Mouse (Mus musculus): ENCODE measurements around the gene Mpp6.

The Mpp6 gene

DNA sequence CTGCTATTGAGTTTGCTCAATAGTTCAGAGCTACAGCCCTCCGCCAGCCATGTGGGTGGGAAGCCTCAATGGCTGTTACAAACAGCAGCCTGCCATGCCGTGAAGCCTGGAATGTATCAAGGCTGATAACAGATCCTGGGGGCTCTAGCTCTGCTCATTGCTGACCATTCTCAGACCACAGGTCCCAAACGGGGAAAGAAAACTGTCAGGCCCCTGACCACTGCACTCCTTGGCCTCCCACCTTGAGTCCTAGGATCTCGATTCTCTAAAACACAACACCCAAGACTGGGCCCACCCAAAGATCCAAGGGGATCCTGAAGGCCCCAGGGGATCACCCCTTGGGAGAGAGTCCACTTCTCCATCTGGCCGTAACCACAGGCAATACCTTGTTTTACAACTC, 112.3 kb downstream of the Mpp6 start:
- no peak for ATAC-seq (ENCODE audit: insufficient number of reproducible peaks, low FRiP score, low TSS enrichment)

DNA sequence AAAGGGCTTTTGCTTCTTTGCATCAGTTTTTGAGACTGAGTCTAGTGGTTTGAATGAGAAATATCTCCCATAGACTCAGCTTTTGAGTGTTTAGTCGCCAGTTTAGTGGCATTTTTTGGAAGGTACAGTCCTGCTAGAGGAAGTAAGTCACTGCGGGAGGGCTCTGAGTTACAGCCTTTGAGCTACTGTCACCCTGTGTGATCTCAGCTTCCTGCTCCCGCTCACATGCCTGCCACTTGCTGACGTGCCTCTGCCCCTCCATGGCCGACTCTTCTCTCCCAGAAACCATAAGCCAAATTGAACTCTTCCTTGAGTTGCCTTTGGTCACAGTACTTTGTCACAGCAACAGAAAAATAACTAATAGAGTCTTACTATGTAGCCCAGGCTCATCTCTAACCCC, 112.9 kb downstream of the Mpp6 start:
- ATAC-seq (ENCODE audit: insufficient number of reproducible peaks, low FRiP score, low TSS enrichment): no peak

DNA sequence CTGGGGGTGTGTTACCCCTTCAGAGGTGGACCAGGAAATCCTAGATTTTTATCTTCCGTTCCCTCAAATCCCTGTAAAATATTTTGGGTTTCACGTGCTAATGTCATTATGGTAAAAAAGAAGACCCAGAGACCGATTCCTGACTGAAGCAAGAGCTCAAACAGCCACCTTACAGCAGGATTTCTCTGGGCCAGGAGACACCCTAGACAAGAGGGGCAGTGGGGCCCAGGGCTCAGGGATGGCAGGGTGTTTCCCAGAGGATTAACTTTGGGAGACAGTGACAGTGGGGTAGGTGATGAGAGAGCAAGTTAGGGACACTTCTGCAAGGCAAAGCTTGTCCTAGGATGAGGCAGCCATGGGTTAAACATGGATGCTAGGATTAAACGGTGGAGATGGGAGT, 113.6 kb downstream of the Mpp6 start:
- no peak for ATAC-seq (ENCODE audit: insufficient number of reproducible peaks, low FRiP score, low TSS enrichment)

DNA sequence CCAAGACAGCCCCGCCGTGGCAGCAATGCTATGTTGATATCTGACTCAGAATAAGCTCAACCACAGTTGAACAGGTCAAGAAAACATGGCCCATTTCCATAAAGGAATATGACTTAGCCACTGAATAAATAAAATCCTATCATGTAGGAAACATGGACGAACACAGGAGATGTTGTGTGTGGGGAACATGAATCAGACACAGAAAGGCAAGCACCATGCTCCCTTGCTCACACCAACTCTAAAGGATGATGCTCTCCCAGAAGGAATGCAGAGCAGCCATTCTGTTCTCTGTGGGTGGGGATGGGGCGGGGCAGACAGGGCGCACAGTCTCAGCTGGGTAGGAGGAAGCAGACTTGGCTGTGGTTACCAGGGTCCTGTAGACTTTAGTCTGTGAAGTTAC, 115.2 kb downstream of the Mpp6 start:
- ATAC-seq (ENCODE audit: insufficient number of reproducible peaks, low FRiP score, low TSS enrichment): no peak

DNA sequence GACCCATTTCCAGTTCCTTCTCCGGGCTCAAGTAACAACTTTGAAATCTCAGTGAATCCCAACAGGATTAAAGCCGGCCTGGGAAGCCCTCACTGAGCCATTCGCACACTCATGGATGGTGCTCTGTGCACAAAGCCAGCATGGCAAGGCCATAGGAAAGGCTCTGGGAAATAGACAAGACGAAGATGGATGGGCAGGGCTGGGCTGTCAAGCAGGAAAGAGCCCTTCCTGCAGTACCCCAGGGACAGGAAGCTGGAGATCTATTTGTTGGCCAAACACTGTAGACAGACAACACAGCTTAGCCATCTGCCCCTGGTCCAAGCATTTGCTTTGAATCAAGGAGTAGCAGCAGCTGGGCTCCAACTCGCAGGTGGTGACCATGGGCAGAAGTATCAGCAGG, 118.1 kb downstream of the Mpp6 start:
- no peak for ATAC-seq (ENCODE audit: insufficient number of reproducible peaks, low FRiP score, low TSS enrichment)

DNA sequence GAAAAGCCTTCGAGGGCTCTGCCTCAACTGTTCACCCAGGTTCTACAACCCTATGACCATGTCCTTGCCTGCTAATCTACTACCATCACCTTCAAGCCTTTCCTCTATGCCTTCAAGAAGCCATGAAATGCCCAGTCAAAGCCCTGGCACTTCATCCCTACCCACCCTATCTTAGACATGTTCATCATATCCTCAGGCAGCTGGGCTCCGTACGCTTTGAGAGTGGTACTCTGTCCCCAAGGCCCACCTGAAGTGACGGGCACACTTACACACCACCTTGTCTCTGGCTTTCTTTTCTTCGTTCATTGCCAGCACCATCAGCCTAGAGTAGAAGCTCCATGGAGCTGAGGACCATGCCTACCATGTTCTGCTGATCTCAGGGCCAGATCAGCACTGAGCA, 121.2 kb downstream of the Mpp6 start:
- no peak for ATAC-seq (ENCODE audit: insufficient number of reproducible peaks, low FRiP score, low TSS enrichment)

DNA sequence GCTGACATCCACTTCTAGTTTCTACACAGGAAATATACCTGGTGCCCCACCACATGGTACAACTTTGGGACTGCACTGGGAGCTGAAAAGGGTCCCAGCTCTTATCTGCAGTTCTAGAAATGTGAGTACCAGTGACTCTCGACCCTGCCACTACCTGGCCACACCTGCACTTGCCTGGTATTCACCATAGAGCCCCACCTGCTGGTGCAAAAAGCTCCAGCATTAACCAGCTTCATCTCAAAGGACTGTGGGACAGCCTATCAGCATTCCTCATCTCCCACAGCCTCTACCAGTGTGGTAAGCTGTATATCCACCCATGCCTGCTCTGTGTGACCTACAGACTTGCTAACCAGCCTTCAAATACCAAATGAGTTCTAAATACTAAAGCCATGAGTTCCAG, 122.9 kb downstream of the Mpp6 start:
- ATAC-seq (ENCODE audit: insufficient number of reproducible peaks, low FRiP score, low TSS enrichment): no peak

DNA sequence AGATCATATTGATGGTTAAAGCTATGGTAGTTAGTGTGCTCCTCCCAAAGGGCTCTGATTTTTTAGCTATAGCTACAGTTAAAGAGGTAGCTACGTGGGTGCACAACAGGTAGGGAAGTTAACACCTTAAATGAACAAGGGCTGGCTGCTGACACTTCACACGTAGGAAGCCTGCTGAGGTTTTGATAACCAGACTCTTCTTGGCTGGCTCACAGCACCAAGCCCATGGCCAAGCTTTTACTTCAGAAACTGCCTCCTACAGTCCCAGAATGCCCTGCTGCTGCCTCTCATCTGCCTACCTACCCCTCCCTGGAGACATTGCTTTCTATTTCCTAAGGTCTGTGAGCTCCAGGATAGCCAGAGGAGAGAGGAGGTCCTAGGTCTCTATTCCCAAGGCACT, 127.9 kb downstream of the Mpp6 start:
- ATAC-seq (ENCODE audit: insufficient number of reproducible peaks, low FRiP score, low TSS enrichment): no peak

DNA sequence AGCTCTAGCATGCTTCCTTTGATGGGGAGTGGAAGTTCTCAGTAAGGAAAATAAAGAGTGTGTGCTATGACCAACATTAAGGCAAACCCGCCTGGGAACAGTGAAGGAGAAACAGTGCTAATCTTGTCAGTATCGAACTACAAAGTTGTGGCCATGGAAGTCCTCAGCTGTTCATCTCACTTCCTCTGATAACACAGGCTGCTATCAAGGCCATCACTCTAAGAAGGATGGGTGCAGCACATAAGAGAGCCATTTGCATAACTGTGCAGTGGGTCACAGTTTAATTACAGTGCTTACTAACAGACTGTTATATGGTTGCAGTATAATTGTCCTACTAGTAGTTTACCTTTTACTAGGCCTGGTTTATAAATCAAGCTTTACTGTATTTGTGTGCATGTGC, 129.9 kb downstream of the Mpp6 start:
- no peak for ATAC-seq (ENCODE audit: insufficient number of reproducible peaks, low FRiP score, low TSS enrichment)

DNA sequence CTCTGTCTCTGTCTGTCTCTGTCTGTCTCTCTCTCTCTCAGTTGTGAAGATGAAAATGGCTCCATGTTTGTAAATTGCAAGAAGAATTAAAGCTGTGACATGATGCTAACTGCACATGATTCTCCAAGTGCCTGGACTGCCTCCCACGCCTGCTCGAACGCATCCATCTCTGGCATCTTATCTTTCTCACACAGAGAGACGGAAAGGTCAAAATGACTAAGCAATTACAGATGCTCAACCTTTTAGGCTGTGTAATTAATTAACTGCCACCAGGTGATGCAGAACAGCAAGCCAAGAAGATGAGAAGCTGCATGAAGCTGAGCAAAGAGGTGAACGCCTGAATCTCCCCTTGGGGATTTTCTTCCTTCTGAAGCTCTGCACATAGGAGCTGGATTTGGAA, 130.4 kb downstream of the Mpp6 start:
- ATAC-seq (ENCODE audit: insufficient number of reproducible peaks, low FRiP score, low TSS enrichment): no peak

DNA sequence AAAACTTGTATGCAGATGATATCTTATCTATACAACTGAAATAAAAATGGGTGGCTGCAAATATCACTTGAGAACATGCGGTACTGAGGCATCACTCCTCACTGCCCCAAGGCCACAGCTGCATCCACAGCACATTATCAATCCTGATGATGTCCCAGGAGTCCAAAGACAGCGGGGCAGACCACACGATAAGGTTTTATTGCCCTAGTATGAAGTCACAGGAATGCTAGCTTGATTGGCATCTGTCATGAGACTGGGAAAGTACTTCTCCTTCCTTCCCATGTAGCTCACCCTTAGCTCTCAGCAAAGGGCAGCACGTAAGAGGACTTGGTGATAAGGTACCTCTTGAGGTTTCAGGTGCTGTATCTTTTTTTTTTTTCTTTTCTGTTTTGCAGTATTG, 134.1 kb downstream of the Mpp6 start:
- ATAC-seq (ENCODE audit: insufficient number of reproducible peaks, low FRiP score, low TSS enrichment): no peak

DNA sequence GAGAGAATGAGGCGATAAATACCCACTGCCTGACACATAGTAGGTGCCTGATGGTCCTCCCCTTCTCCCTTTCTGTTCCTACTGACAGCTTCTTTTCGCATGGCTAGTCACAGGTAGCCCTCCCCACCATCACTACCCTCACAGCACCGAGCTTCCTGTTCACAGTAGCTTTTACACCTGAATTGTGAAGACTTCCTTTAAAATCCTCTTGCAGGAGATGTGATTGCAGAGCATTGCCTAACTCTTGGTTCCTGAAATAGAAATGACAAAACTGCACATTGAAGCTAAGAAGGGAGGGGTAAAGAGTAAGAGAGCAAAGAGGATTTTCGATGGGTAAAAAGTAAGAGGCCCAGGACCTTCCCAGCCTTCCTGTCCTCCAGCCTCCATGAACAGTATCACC, 134.9 kb downstream of the Mpp6 start:
- no peak for ATAC-seq (ENCODE audit: insufficient number of reproducible peaks, low FRiP score, low TSS enrichment)

DNA sequence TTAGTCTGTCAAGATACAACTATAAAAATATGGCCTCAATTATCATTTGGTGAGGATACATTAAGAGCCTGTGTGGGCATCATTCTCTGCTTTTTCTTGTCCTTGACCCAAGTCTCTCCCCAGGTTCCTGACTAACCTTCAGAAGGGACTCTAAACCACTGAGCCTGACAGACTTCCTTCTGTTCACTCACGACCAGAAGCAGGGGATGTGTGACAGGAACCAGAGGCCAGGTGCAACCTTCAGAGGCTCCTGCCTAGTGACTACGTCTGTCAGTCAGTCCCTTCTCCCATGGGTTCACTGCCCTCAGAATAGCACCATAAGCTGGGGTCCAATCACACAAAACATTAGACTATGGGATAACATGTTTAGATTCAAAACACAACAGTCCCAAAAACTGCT, 137.3 kb downstream of the Mpp6 start:
- no peak for ATAC-seq (ENCODE audit: insufficient number of reproducible peaks, low FRiP score, low TSS enrichment)

DNA sequence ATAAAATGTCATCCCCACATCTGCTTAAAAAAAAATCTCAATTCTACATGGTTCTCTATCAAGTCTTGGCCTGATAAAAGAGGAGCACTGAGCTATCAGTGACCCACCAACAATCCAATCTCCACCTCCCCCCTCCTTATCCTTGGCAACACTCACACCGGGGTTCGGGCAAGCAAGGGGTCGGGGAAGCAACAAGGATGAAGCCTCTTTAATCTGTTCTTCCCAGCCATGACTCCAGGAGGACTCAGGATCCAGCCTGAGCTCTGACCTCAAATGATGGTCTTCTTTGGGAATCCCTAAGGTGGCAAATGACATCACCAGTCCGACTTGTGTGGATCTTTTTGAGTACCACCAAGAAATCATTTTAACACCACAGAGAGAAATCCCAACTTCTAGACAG, 137.8 kb downstream of the Mpp6 start:
- no peak for ATAC-seq (ENCODE audit: insufficient number of reproducible peaks, low FRiP score, low TSS enrichment)

Measured in cerebellum, adult (tissue).